Mouse (Mus musculus): ENCODE results near the gene Pomgnt2. TPM values are rescaled to one million over a fixed set of nuclear protein-coding genes. Genes with fewer than 3 reads are reported as not detected.
A peak's percentile ranks its signal among the peaks of the same experiment; 100 is the strongest.

Gene Pomgnt2
- polyA plus RNA-seq, 1 experiment from 2014 or later = 16.0 TPM

DNA sequence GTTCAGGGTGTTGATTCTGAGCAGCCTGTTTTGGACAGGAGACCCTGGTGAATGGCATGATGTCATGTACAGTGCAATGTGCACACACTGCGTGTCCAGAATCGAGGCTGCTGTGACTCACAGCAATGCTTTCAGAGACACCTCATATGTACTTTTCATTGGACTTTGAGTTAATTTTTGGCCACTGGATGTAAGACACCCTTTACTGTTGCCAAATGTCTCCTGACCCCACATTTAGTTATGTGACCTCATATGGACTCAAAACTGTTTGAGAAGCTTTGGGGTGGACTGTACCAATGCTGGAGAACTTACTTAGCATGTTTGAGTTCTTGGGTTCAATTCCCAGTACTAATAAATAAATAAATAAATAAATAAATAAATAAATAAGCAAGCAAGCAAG is 13.8 kb upstream of the Pomgnt2 start:
- 79% methylated on average over 2 of the region's 2 CpGs for WGBS
- H3K9me3 ChIP-seq = no peaks in the 10 kb centered on the region
- H3K27ac ChIP-seq = no peak overlapping the region
- H3K4me1 ChIP-seq = no peaks in the 10 kb centered on the region
- H3K36me3 ChIP-seq = no peaks in the 10 kb centered on the region
- H3K4me3 ChIP-seq = no peak overlapping the region
- no peaks in the 10 kb centered on the region for H3K27me3 ChIP-seq
- no peak for ATAC-seq (ENCODE audit: low FRiP score, low read depth)
- no peak overlapping the region for H3K4me2 ChIP-seq (replicated peaks)
- H3K9ac ChIP-seq = no peak overlapping the region

- no peaks in the 10 kb centered on the region for H3K9me3 ChIP-seq
- H3K27ac ChIP-seq = no peak overlapping the region
- H3K4me3 ChIP-seq = no peak overlapping the region
- no peak overlapping the region for H3K4me2 ChIP-seq (replicated peaks)
- WGBS = 48% methylated on average over 2 of the region's 2 CpGs
- H3K36me3 ChIP-seq = no peaks in the 10 kb centered on the region
- no peak overlapping the region for H3K9ac ChIP-seq
- no peak for ATAC-seq (ENCODE audit: low FRiP score, low read depth)
- H3K4me1 ChIP-seq = no peaks in the 10 kb centered on the region
- 0 out of 2 replicates have a peak, but pooled peaks cover 3% of the 10 kb centered on the region for H3K27me3 ChIP-seq
These were observed 12.0 kb upstream of the Pomgnt2 start for GRCm38 (mm10) chr9:122008876-122009275.

DNA sequence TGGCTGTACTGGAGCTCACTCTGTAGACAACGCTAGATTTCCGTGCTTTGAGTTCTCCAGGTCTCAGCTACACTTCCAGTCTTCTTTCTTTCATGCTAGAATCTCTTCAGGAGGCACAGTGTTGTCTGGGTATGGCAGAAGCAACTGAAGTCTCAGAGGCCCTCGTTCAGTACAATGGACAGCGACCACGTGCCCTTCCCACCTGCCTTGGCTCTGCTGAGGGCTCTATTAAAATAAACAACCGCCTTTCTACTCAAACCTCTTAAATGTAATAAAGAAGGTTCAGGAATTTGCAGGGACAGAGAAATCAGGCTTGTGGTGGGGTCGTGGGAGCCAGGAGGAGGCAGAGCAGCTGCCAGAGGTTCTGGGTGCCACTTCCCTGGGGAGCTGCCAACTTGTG is 9.7 kb upstream of the Pomgnt2 start:
- Histone ChIP-seq H3K4me3 (no peak overlapping the region), H3K4me1 (no peaks in the 10 kb centered on the region), H3K4me2 (replicated peaks) (no peak overlapping the region), H3K9ac (no peak overlapping the region), H3K9me3 (no peaks in the 10 kb centered on the region; the same call in 1 of the 2 replicates), H3K36me3 (no peaks in the 10 kb centered on the region), H3K27me3 (0 out of 2 replicates have a peak, but pooled peaks cover 3% of the 10 kb centered on the region), H3K27ac (no peak overlapping the region)
- WGBS = 7% methylated on average over 7 of the region's 7 CpGs
- ATAC-seq (ENCODE audit: low FRiP score, low read depth) = no peak

DNA sequence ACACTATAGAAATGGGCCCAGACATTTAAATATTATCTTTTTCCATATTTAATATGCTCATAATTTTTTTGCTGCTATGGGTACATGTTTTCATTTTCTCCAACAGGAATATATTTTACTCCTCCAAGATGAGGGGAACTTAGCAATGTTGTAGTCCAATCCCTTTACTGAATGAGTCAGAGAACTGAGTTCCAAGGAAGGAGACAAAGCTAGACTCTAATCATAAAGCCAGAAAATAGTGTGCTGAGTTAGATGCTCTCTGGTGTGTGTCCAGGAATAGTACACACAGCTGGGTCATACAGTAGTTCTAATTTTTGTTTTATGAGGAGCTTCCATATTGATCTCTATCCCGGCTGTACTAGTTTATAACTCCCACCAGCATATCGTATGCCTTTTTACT is 9.3 kb upstream of the Pomgnt2 start:
- 85% methylated on average over 2 of the region's 2 CpGs for WGBS
- H3K36me3 ChIP-seq = no peaks in the 10 kb centered on the region
- H3K4me2 ChIP-seq (replicated peaks) = no peak overlapping the region
- 0 out of 2 replicates have a peak, but pooled peaks cover 3% of the 10 kb centered on the region for H3K27me3 ChIP-seq
- H3K9ac ChIP-seq = no peak overlapping the region
- no peaks in the 10 kb centered on the region for H3K4me1 ChIP-seq
- H3K4me3 ChIP-seq = no peak overlapping the region
- H3K27ac ChIP-seq = no peak overlapping the region
- ATAC-seq (ENCODE audit: low FRiP score, low read depth) = no peak
- H3K9me3 ChIP-seq = no peaks in the 10 kb centered on the region; the same call in 1 of the 2 replicates

DNA sequence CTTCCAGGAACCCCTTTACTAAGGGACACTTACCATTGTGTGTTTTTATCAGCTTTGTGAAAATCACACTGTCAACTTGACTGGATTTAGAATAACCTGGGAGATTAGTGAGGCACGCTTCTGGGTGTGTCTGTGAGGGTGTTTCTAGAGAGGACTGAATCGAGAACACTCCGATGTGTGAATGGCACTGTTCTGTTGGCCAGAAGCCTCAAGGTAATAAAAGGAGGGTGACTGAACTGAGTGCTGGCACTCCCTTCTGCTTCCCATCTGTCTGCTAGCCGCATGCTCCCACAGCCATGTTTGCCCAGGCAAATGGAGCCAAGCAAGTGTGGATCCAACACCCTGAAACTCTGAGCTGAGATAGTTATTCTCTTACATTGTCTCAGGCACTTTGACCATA is 1.1 kb upstream of the Pomgnt2 start:
- 67% methylated on average over 4 of the region's 4 CpGs for WGBS
- ATAC-seq (ENCODE audit: low FRiP score, low read depth) = no peak
- Histone ChIP-seq H3K27me3 (no peaks in the 10 kb centered on the region), H3K27ac (no peak overlapping the region), H3K9me3 (no peaks in the 10 kb centered on the region; the same call in 1 of the 2 replicates), H3K4me1 (peaks cover 19% of the 10 kb centered on the region), H3K4me3 (no peak overlapping the region), H3K4me2 (replicated peaks) (no peak overlapping the region), H3K9ac (no peak overlapping the region), H3K36me3 (no peaks in the 10 kb centered on the region)

- H3K9ac ChIP-seq = peak overlapping the region; percentile 82
- H3K4me1 ChIP-seq = peaks cover 20% of the 10 kb centered on the region
- peak overlapping the region; percentile 94 for H3K4me2 ChIP-seq (replicated peaks)
- no peaks in the 10 kb centered on the region for H3K36me3 ChIP-seq
- under 1% methylated on average over 52 of the region's 53 CpGs for WGBS
- H3K4me3 ChIP-seq = peak overlapping the region; percentile 85
- no peaks in the 10 kb centered on the region for H3K9me3 ChIP-seq
- no peak overlapping the region for H3K27ac ChIP-seq
- no peaks in the 10 kb centered on the region for H3K27me3 ChIP-seq
- peak; percentile 89 for ATAC-seq (ENCODE audit: low FRiP score, low read depth)
These were observed 1.3 kb downstream of the Pomgnt2 start for GRCm38 (mm10) chr9:121995508-121996131.

- Histone ChIP-seq H3K4me1 (peaks cover 20% of the 10 kb centered on the region), H3K27me3 (no peaks in the 10 kb centered on the region), H3K27ac (no peak overlapping the region), H3K9me3 (no peaks in the 10 kb centered on the region), H3K4me2 (replicated peaks) (peak overlapping the region; percentile 94), H3K4me3 (peak overlapping the region; percentile 85), H3K36me3 (no peaks in the 10 kb centered on the region), H3K9ac (peak overlapping the region; percentile 82)
- WGBS = 17% methylated on average over 10 of the region's 10 CpGs
- peak; percentile 1; the same call in 1 of the 2 replicates for ATAC-seq (ENCODE audit: low FRiP score, low read depth)
These were observed 1.8 kb downstream of the Pomgnt2 start for GRCm38 (mm10) chr9:121995077-121995476.

DNA sequence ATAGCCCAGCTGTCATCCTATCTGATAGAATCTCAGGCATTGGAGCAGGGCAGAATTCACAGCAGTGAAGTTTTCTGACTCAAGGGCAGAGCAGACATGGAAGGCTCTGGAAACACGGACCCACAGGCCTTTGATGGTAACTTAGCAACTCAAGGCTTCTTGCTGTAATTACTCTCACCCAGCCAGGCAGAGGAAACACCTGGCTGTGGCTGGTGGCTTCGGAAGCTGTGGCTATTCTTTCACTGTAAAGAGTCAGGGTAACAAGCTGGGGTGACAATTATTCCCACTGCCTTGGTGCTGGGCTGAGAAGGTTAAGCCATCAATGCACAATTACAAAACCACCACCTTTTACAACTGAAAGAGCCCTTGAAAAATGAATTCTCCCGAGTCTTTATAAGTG is 3.9 kb downstream of the Pomgnt2 start:
- Histone ChIP-seq H3K9ac (no peak overlapping the region), H3K27me3 (no peaks in the 10 kb centered on the region), H3K9me3 (no peaks in the 10 kb centered on the region), H3K27ac (no peak overlapping the region), H3K36me3 (no peaks in the 10 kb centered on the region), H3K4me3 (no peak overlapping the region), H3K4me2 (replicated peaks) (no peak overlapping the region), H3K4me1 (peaks cover 20% of the 10 kb centered on the region)
- 45% methylated on average over 3 of the region's 3 CpGs for WGBS
- ATAC-seq (ENCODE audit: low FRiP score, low read depth) = no peak

DNA sequence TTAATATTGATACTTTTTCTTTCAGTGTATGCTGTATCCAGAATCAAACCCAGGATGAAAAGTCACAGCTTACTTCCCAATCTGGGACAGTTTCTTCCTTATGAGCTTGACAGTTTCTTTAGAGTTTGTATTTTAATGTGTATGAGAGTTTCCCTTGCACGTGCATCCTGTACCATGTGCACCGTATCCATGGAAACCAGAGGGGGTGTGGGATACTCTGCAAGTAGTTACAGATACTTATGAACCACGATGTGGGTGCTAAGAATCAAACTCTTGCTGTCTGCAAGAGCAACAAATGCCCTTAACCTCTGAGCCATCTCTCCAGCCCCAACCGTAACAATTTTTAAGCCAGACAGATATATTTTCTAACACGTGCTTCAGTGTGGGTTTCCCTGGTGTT is 5.9 kb downstream of the Pomgnt2 start:
- no peaks in the 10 kb centered on the region for H3K27me3 ChIP-seq
- no peaks in the 10 kb centered on the region for H3K36me3 ChIP-seq
- no peak for ATAC-seq (ENCODE audit: low FRiP score, low read depth)
- WGBS = 72% methylated on average over 5 of the region's 5 CpGs
- peaks cover 20% of the 10 kb centered on the region for H3K4me1 ChIP-seq
- no peak overlapping the region for H3K4me2 ChIP-seq (replicated peaks)
- H3K9ac ChIP-seq = no peak overlapping the region
- no peak overlapping the region for H3K27ac ChIP-seq
- H3K9me3 ChIP-seq = no peaks in the 10 kb centered on the region
- H3K4me3 ChIP-seq = no peak overlapping the region

DNA sequence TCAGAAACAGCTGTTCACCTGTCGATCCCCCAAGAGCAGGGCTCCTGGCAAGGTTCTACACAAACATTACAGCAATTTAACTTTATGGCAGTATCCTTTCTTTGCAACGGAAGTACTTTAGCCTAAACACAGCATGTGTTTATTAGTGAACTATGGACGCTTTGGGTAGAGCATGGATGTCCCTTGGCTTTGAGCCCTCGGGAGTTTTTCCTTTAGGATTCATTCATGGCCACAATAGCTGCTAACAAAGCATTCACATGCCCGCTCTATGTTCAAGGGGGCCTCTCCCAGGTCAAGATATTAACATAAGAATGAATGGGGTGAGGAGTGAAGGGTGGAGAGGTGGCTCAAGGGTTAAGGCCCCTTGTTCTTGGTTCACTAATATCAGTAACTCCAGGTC is 7.4 kb downstream of the Pomgnt2 start:
- Histone ChIP-seq H3K36me3 (no peaks in the 10 kb centered on the region), H3K4me3 (no peak overlapping the region), H3K9me3 (no peaks in the 10 kb centered on the region), H3K27me3 (no peaks in the 10 kb centered on the region), H3K4me1 (peaks cover 14% of the 10 kb centered on the region), H3K9ac (peak overlapping the region; percentile 1; the same call in 1 of the 2 replicates), H3K4me2 (replicated peaks) (no peak overlapping the region), H3K27ac (no peak overlapping the region)
- WGBS = 41% methylated on average over 5 of the region's 5 CpGs
- ATAC-seq (ENCODE audit: low FRiP score, low read depth) = no peak

- Histone ChIP-seq H3K27ac (no peak overlapping the region), H3K36me3 (no peaks in the 10 kb centered on the region), H3K4me3 (no peak overlapping the region), H3K4me1 (peaks cover 11% of the 10 kb centered on the region), H3K9me3 (no peaks in the 10 kb centered on the region), H3K4me2 (replicated peaks) (no peak overlapping the region), H3K27me3 (no peaks in the 10 kb centered on the region), H3K9ac (0 out of 2 replicates have a peak overlapping the region, but pooled peaks have one; percentile 1)
- WGBS = 63% methylated on average over 3 of the region's 3 CpGs
- no peak for ATAC-seq (ENCODE audit: low FRiP score, low read depth)
These were observed 8.0 kb downstream of the Pomgnt2 start for GRCm38 (mm10) chr9:121988910-121989309.

DNA sequence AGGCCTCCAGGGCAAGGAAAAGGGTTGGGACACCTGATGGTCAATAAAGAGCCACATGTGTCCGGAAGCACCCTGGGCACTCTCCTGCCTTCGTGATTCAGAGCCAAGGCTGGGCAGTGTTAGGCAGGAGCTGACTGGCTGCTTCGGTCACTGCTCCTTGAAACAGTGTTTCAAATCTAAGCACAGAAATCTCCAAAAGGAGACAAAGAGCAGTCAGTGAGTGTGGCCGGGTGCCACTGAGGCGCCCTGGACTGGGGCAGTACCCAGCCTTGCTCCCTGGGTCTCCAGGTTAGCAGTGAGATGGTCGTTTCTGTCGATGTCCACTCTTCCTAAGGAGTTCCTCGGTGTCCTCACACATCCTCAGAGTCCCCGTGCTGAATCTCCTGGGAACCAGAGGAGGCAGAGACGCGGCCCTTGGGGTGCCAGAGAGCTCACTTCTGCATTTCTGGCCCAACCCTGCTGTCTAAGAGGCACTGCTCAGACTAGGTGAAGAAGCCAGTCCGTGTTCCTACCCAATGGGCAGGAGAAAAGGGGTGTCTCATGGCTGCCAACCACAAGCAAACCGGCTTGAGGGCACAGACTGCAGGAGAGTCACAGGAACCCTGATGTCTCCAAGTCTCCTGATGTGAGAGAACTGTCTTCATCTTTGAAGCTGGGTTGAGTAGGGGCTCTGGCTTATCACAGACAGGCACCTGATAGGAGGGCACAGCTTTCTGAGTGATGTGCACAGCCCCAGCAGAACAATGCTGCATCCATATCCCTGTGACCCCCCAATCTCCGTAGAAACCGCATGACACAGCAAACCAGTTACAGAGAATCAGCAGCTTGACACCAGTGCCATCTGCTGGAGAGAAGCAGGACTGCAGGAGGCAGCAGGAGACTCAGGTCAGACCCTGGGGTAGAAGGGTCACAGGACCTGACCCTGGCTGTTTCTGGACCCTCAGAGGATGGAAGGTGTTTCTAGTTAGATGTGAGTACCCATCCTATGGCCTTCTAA is 12.1 kb downstream of the Pomgnt2 start:
- 73% methylated on average over 15 of the region's 15 CpGs for WGBS
- no peak overlapping the region for H3K9ac ChIP-seq
- peaks cover 12% of the 10 kb centered on the region for H3K36me3 ChIP-seq
- H3K4me1 ChIP-seq = peaks cover 21% of the 10 kb centered on the region
- no peak overlapping the region for H3K4me3 ChIP-seq
- H3K9me3 ChIP-seq = no peaks in the 10 kb centered on the region
- H3K27me3 ChIP-seq = no peaks in the 10 kb centered on the region
- H3K4me2 ChIP-seq (replicated peaks) = no peak overlapping the region
- peak; percentile 43; the same call in 1 of the 2 replicates for ATAC-seq (ENCODE audit: low FRiP score, low read depth)
- H3K27ac ChIP-seq = no peak overlapping the region
